Mouse (Mus musculus) adrenal gland, adult (tissue): ENCODE data around the gene Med13l.
A peak's percentile ranks its signal among the peaks of the same experiment; 100 is the strongest.

Experiments
- DNase-seq, 2 experiments: peaks; one replicate each; pipeline ENCODE4 v3.0.0; 2022 to 2023; ENCODE audit warnings: low spot score in 1 of 2; ENCODE audit not compliant: inconsistent age in 2 of 2

Gene Med13l

DNA sequence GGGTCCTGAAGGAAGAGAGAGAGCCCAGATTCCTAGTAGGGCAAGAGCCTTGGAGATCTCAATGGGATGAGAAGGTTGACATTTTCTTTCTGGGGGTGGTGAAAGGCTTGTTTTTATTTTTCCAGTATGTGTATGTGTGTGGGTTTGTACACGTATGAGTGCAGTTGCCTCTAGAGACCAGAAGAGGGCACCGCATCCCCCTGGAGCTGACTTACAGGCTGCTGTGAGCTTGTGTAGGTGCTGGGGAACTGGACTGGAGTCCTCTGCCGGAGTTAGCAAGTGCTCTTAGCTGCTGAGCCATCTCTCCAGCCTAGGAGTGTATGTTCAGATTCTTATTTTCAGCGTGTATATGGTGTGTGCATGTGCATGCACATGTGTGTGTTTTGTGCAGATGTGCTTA, 5.2 kb upstream of the Med13l start:
- no peak for DNase-seq

DNA sequence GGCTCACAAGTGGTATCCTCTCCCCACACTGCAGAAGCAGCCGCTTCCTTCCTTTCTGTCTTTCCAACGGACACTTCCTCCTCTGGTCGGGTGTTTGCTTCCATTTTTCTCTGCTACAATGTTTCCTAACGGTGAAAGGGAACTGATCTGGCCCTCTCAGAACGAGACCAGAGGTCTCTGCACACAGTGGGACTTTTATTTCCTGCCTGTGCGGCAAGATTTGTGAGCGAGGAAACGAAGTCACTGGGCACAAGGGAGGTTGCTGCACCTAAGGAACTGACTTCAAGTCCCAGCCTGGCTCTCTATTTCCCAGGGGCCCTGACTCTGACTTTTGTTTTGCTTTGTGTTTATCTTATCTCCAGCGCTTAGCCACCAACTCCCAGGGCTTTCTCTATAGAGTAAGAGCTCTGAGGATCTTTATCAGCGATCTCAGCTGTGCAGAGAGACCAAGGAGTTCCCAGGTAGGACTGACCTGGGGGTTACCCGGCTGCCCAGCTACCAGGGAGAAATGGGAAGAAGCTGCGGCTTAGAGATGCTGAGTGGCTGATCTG, 4.0 kb upstream of the Med13l start:
- peak in 1 of 2 experiments; percentile 34 for DNase-seq

DNA sequence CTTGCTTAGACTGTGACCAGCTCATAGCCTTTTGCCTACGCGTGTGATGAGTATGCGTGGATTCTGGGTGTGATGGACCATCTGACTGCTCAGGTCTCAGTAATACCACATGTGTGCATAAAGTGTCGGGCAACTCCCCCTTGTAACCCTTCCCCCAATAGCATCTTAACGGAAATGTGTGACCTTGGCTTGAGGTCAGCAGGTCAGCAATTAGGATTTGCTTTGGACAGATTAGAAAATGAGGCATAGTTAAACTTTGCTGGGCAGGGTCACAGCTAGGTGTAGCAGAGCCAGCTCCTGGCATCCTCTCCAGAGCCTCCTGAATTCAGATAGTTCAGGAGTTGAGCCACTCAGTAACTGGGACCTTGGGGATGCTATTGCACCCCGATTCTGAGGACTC, 1.6 kb upstream of the Med13l start:
- DNase-seq: peak in 1 of 2 experiments; percentile 36

DNA sequence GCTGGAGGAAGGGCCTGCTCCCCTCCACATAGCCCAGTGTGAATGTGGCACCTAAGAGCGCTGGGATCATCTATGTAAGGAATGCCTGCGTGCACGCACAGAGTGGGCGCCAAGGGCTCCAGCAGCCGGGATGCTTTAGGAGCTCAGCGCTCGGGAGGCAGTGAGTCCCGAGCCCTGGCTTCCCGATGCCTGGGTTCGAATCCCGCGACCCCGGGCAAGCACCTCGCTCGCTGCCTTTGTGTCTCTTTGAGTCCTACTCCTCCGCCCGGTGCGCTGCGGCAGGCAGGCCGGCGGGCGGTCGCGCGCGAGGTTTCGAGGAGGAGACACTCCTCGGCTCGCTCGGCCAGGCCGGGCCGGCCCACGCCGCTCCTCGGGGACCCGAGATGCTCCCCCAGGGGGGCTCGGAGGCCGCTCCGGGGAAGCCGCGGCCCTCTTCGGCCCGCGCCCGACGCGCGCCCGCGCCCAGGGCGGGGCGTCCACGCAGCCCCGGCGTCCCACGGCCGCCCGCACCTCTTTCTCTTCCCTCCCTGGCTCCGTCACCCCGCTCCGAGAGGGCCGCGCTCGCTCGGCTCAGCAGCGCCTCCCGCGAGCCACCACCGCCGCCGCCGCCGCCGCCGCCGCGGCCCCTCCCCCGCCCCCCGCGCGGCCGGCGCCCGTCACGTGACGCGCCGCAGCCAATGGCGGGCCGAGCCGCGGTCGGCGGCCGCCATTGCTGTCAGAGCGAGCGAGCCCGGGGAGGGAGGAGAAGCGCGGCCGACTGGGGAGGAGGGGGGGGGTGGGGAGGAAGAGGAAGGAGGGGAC, 695 bp upstream of the Med13l start:
- peak; percentile 90 to 95 for DNase-seq

DNA sequence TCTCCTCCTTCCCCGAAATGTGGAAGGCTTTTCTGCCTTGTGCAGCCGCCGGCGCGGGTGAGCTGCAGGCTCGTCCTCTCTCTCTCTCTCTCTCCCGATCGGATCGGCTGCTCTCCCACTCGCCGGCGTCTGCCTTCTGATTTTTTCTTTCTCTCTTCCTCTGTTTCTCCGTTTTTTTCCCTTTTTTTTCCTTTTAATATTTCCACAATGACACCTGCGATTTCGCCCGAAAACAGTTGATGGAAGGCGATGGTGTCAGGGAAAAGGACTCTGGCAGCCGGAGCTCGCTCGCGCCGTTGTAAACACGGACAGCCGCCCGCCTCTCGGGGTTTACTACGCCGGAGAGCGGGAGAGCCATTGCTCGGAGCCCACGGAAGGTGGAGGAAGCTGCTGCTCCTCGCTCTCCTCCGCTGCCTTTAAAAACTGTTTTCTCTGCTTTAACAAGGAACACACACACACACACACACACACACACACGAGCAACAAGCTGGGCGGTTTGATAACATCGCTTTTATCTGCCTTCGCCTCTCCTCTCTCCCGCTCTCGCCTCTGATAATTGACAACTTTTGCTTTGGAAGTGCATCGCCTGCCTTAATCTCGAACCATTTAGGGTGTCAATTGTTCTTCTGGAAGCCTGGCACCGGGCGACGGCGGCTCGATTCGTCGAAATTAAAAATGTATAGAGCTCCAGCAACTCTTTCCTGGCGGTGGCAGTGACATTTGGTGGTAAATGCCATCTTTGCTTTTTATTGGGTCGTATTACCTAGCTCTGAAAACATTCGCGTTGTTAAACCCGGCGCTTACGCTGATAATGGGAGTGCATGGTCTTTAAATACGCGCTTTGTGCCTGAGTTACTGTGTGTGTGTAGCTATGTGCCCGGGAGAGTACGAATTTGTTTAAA, 858 bp downstream of the Med13l start:
- DNase-seq: peak; percentile 46 to 83

DNA sequence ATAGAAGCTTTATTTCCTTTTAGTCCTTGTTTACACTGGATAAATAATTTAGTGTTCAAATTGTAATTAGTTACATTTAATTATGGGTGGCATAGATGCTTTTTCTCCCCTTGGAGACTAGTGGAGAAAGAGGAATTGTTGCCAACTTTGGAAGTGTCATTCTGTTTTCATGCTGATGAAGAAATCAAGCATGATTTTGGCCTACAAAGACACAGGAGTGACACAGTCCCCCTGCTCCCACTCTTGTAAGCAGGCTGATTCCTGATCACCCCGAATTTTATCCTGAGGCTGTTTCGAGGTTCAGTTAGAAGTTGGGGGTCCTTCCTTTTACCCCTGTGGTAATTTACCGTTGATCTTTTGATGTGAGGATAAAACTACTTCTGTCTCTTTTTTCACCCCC, 1.7 kb downstream of the Med13l start:
- no peak for DNase-seq

DNA sequence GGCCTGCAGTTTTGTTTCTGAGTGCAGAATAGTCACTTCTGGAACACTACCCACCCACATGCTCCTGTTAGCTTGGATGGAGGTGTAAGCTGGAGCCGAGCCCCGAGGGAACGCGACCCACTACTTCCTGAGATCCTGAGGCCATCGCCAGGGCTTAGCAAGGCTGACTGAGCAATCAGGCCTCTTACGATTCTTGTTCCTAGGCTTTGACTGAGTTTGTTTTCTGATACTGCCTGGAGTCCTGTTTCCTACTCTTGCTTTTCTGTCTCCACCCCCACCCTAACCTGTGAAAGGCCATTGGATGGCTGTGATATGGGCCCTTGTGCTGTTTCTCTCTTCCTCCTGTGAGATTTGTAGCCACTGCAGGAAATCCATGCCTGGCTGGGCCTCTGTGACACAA, 3.1 kb downstream of the Med13l start:
- no peak for DNase-seq

DNA sequence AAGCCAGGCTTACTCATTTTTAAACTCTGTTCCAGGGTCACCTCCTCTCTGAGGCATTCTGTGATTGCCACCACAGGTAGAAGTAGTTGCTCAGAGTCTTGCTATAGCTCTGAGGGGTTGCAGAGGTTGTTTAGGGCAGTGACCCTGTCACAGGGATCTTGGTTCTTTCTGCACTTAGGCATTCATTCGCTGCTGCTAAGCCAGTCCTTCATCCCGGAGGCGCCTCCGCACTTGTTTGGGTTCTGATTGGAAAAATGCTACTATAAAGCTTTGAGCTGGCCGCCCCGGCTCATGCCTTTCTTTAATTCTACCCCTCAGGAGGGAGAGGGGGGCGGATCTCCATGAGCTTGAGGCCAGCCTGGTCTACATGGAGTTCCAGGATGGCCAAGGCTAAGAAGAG, 6.9 kb downstream of the Med13l start:
- no peak for DNase-seq

DNA sequence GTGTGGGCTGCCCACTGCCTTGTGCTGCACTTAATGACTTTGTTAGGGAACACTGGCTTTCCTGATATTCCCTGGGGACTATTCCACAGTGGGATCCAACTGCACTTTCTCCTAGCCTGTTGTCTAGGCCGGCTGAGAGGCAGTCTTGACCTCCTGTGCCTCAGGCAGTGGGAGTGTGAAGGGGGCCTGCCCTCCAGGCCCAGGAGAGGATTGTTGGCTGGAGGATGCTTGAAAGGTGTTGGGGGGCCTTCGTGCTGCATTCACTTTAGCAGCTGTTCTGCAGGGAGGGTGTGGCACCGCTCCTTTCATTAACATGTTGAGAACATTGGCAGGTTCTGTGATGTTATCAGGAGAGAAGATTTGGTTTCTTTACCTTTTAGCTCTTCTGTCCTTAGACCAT, 8.5 kb downstream of the Med13l start:
- DNase-seq: no peak

DNA sequence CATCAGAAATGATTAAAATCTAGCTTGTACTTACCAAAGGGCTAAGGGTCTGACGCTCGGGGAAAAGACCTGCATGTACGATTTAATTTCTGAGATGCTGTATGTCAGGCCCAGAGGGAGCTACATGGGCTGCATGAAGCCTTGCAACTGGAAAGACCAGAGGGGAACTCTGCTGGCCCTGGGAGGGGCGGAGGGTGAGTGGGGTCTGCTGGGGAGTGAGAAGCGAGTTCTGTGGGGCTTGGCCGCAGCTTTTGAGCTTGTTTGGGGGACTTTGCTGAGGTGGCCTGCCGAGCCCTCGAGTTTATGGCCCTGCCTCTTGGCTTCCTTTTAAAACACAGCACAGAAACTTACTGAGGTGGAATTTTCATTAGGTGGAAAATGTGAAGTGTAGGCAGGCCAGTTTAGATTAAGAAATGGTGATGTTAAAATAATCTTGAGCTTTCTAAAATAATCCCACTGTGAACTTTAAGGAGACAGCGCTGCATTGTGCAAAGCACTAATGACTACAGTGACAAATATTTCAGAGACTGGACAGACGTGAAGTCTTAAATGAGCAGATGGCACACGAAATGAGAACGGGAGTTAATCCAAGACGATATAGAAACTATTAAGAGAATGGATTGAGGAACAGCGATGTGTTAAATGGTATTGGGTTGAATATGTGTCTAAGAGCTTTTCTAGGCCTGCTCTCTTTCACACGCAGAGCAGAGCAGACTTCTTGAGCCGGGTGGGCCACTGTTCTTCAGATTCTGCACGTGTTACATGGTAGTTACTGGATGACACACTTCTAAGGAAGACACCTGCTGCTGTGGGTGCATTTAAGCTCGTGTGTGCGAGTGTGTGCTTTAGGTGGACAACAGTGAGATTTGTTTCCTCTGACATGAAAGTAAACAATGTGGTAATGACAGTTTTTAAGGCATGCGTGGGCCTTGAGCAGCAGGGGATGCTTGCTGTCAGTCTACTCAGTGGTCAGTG, 9.4 kb downstream of the Med13l start:
- no peak for DNase-seq

DNA sequence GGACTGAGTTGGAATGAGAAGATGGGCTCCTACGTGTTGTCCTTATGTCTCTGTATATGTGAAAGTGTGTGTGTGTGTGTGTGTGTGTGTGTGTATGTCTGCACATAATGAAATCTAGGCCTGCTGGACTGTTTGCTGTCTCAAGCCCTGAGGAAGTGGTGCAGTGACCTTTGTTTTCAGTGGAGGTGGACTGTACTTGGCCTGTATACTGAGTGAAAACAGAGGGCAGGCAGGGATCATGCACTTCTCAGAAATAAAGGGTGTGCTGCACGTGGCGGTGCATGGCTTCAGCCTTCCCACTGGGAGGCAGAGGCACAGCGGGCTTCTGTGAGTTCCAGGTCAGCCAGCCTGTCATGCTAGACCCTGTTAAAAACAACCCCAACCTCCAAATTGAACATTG, 11.0 kb downstream of the Med13l start:
- DNase-seq: peak in 1 of 2 experiments; percentile 55

DNA sequence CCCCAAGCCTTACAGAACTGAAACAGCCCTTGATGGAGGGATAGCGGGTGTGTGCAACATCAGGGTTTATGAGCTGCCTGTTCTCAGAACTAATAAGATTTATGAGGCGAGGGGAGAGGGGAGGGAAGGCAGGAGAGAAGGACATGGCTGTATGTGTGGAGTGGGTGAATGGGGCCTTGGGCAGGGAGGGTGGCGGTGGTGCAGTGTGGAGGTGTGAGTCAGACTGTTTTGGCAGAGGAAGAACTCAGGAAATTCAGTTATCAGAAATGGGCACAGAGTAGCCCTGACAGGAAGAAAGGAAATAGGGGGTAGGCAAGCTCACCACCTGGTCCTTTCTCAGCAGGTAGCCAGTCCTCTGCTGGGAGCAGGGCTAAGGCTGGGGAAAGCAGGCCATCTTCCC, 13.8 kb downstream of the Med13l start:
- peak; percentile 60 to 82 for DNase-seq

DNA sequence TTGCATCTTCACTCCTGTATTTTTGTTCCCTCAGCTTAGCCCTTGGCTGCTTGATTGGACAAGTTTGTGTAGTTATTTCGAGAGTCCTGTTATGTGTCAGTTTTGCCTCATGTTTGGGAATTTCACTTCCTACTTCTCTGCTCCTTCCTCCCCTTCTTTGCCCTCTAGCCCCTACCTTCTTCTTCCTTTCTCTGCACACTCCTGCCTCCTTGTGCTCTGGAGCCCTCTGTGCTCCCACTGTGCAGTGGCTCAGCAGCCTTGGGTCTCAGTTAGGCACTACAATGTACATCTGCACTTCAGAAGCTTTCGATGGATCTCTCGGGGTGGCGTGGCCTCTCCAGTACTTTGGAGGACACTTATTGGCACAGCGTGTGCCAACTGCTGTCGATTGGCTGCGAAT, 14.5 kb downstream of the Med13l start:
- DNase-seq: no peak

DNA sequence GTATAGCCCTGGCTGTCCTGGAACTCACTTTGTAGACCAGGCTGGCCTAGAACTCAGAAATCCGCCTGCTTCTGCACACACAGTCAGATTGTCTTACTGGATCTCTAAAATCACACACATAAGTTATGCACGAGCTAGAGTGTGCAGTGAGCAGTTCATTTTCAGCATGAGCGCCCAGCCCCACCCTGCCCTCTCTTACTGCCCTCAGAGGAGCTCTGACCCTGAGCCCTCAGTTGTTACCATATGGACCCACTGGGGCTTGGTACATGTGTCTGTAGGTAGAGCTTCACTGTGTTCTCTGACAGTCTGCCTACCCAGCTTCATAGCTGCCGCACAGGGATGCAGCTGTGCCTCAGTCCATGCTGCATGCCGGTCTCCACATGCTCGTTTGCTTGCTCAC, 15.4 kb downstream of the Med13l start:
- no peak for DNase-seq

DNA sequence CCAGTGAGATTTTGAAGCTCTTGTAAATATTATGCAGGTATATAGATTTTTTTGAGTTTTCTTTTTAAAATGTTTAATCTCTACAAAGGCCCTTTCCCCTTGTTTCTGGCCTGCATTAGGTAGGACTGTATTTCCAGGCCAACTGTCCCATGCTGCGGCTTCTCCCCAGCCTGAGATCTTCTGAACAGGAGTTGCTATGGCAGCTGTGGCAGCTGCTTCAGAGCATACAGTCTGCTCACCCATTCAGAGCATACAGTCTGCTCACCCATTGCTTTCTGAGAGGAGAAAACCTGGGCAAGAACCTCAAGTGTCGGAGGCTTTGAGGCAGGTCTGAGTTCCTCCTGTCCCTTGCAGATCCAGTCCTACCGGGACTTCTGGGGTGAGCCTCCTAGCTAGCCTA, 16.3 kb downstream of the Med13l start:
- DNase-seq: no peak

DNA sequence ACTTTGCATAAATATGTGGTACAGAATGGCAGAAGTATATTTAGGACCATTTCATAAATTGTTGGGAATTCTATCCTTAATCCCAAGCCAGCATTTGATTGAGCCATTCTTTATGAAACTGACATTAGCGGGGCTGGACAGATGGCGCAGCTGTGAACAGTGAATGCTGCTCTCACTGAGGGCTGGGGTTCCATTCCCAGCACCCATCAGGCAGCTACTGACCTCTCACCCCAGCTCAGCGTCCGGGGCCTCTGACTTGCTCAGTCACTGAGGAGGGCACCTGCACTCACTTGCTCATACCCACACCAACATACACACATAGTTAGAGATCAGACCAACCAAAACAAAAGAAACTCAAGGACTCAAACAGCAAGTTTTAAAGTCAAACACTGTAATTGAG, 24.9 kb downstream of the Med13l start:
- DNase-seq: no peak

DNA sequence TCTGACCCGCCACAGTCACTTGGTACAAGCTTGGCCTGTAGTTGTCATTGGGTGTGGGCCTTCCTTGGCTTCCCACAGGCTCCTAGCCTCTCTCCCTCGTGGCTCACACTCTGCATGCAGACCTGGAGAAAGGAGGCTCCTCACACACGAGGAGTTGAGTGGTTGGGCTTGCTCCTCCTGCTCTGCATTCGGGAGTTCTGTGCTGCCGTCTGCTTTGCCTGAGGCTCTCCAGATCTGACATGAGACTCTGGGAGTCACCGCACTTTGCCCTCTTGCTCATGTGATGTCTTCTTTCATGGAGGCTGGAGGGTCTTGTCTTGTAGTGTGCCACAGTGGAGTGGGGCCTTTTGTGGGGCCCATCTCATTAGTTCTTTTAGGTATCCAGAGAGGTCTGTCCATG, 26.1 kb downstream of the Med13l start:
- no peak for DNase-seq

DNA sequence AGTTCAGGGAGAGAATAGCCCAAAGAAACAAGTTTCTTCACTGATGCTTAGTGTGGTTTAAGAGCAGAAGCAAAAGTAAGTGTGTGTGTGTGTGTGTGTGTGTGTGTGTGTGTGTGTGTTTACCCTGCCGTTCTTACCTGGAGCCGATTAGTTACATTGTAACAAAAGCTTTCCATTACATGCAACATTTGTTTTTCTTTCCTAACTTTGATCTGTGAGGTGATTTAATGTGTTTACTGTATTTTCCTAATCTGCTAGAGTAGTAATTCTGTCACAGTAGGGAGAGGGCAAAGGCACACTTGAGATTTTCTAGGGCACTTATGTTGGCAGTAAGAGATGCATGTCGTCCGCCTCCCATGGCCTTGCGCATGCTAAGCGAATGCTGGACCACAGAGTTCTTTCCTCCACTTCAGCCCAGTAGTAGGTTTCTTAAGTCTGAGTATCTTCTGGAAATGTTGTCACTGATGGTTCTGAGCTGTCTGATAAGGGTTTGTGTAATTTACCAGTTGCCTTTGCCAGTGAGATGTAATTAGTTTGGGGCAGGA, 28.0 kb downstream of the Med13l start:
- DNase-seq: no peak

DNA sequence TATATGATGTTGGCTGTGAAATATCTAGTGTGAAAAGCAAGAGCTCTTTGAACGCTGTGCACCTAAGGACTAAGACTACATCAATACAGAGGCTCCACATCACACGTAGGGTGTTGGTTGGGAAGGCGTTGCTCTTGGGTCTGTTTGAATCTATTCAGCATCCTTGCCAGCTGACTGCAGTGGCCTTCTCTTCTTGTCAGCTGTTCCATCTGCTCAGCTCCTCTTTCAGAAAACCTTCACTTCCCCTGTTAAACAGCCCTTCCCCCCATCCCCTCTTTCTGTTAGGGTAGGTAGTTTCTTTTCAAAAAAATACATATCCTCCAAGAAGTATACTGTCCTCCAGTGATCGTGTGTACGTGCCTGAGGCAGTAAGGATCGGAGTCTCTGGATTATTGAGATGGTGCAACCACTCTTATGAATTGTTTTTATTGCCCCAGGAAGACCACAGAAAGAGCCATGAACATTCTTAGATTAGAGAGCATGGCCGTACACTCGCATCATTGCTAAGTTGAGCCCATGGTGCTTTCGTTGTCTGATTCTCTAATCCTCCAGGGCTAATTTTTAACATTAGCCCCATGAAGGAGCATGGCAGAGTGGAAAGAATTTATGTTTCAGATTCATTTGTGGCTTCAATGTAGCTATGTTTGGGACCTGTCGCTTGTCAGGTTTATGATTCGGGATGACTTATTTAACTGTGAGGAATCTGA, 28.9 kb downstream of the Med13l start:
- DNase-seq: no peak

DNA sequence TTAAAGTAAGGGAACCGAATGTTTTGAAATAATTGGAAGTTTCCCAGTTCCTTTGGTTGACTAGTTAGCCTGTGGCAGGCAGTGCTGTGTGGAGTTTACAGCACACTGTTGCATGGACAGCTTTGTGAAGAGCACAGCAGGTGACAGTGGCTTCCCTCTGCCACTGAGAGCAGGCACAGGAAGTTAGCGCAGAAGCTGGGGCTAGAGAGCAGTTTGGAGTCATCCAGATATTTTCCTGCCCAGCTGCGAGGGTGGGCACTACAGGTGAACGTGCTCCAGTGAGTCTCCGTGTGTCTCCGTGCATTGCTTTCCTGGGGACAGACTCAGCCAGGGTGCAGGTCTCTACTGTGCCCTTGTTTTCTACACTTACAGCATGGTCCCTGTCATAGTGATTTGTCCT, 30.4 kb downstream of the Med13l start:
- DNase-seq: no peak
